Mouse (Mus musculus) heart, embryonic 14.5 days (tissue): ENCODE data around the gene Mrps5. TPM values are rescaled to one million over a fixed set of nuclear protein-coding genes. Genes with fewer than 3 reads are reported as not detected.

ENCODE experiments used
- ATAC-seq: fragments of 200-750 bp; cut with Nextera tagmentation; 2 replicates; pipeline ENCODE4 v1.8.0; 2017; ENCODE audit warnings: low read depth, moderate TSS enrichment; ENCODE audit not compliant: insufficient number of reproducible peaks, insufficient read depth, low FRiP score
- H3K27ac ChIP-seq, 2 experiments: fragments of 200-500 bp in 1 of 2; fragments of 300-500 bp in 1 of 2; sonication (generic) in 1 of 2; replicated peaks in 1 of 2; 2 replicates each; pipeline ENCODE4 v1.5.1; 2012 to 2014; ENCODE audit warnings: low read depth in 2 of 2, low read length in 2 of 2, control low read depth in 1 of 2, mild to moderate bottlenecking in 1 of 2, mixed read lengths in 1 of 2; ENCODE audit not compliant: control insufficient read depth in 1 of 2, insufficient read depth in 1 of 2
- H3K27me3 ChIP-seq: fragments of 300-500 bp; sonication (generic); 2 replicates; pipeline ENCODE4 v1.6.1; 2014; ENCODE audit warnings: mild to moderate bottlenecking, low read length, control low read depth; ENCODE audit not compliant: control insufficient read depth, insufficient read depth
- H3K36me3 ChIP-seq: fragments of 300-500 bp; sonication (generic); 2 replicates; pipeline ENCODE4 v1.6.1; 2014; ENCODE audit warnings: mild to moderate bottlenecking, control low read depth, low read length, mixed read lengths; ENCODE audit not compliant: control insufficient read depth, insufficient read depth
- H3K4me1 ChIP-seq, 2 experiments: fragments of 200-500 bp in 1 of 2; fragments of 300-500 bp in 1 of 2; sonication (generic) in 1 of 2; 2 replicates each; pipeline ENCODE4 v1.6.1; 2012 to 2014; ENCODE audit warnings: low read length in 2 of 2, control low read depth in 1 of 2, mixed read lengths in 1 of 2; ENCODE audit not compliant: control insufficient read depth in 2 of 2, insufficient read depth in 2 of 2
- H3K4me2 ChIP-seq: fragments of 300-500 bp; sonication (generic); 2 replicates; pipeline ENCODE4 v1.6.1; 2014; ENCODE audit warnings: mild to moderate bottlenecking, low read length
- H3K4me3 ChIP-seq, 2 experiments: fragments of 200-500 bp in 1 of 2; fragments of 300-500 bp in 1 of 2; sonication (generic) in 1 of 2; 2 replicates each; pipeline ENCODE4 v1.5.1; 2012 to 2014; ENCODE audit warnings: low read length in 2 of 2, mild to moderate bottlenecking in 2 of 2, control low read depth in 1 of 2, low read depth in 1 of 2, moderate library complexity in 1 of 2; ENCODE audit not compliant: control insufficient read depth in 1 of 2, insufficient read depth in 1 of 2
- H3K9ac ChIP-seq: fragments of 300-500 bp; sonication (generic); 2 replicates; pipeline ENCODE4 v1.6.1; 2014; ENCODE audit warnings: mild to moderate bottlenecking, low read length
- H3K9me3 ChIP-seq: fragments of 300-500 bp; sonication (generic); 2 replicates; pipeline ENCODE4 v1.6.1; 2016; ENCODE audit warnings: low read length, control low read depth; ENCODE audit not compliant: control insufficient read depth
- WGBS: fragments of 180-500 bp; shearing (Covaris S2); extraction: QIAGEN DNeasy Blood & Tissue Kit; methylation state at CpG from one replicate; pipeline ENCODE4 v1.1.7; 2014; 5-methylcytosine and 5-hydroxymethylcytosine counted together
- polyA plus RNA-seq: library from polyadenylated mRNA; unstranded; fragments of >200 nt; fragmentation: Nextera tagmentation; extraction: Ambion mirVana; gene quantifications from 2 replicates; pipeline ENCODE4 v1.2.1, GENCODE M21; 2014

Mrps5 gene
- polyA plus RNA-seq, 1 experiment from 2014 or later: 132 TPM

DNA sequence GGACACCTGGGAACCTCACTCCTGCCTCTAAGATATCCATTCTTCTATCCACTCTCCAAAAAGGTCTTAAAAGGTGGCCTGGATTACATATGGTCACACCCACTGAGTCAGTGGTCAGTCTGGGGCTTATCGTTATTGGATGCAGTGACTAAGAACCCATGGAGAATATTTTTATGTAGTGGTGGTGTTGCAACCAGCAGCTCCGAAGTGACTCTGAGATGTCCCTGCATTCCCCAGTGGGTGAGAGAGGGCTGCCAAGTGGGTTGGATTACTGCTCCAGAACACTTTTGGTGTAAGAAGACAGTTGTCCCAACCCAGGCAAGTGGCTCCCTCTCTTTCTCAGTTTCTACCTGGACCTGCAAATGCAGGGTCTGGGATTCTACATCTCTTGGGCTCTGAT lies 65.8 kb downstream of the Mrps5 start:
- H3K4me3 ChIP-seq: no peak overlapping the region
- H3K4me1 ChIP-seq: peaks cover 3 to 11% of the 10 kb centered on the region in 2 experiments; a peak in 3 of 4 replicates
- no peak overlapping the region for H3K27ac ChIP-seq
- no peak for ATAC-seq
- H3K4me2 ChIP-seq: no peak overlapping the region
- 84% methylated on average over 2 of the region's 2 CpGs for WGBS
- H3K36me3 ChIP-seq: no peaks in the 10 kb centered on the region
- H3K9ac ChIP-seq: no peak overlapping the region
- peaks cover 60% of the 10 kb centered on the region for H3K27me3 ChIP-seq
- H3K9me3 ChIP-seq: no peaks in the 10 kb centered on the region

DNA sequence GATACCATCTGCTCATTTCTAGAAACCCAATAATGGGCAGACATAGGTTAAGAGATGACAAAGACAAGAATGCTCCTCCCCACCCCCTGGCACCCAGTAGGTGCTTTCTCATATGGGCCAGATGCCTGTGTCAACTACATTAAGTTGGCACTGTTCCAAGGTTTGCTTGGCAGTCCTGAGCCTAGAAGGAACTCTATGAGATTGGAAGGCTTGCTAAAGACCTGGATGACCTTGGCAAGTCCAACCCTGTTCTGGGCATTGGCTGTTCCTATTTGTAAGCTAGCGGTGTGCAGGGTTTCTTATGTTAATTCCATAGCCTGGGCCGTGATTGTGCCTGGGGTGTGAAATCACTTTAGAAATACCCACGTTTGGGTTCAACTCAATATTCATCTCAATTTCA lies 67.8 kb downstream of the Mrps5 start:
- H3K4me2 ChIP-seq: no peak overlapping the region
- H3K27me3 ChIP-seq: peaks cover 67% of the 10 kb centered on the region
- WGBS: 58% methylated on average over 3 of the region's 3 CpGs
- no peak for ATAC-seq
- peaks cover 3 to 11% of the 10 kb centered on the region in 2 experiments; a peak in 3 of 4 replicates for H3K4me1 ChIP-seq
- no peaks in the 10 kb centered on the region for H3K36me3 ChIP-seq
- H3K9me3 ChIP-seq: no peaks in the 10 kb centered on the region
- H3K9ac ChIP-seq: no peak overlapping the region
- H3K27ac ChIP-seq: no peak overlapping the region
- no peak overlapping the region for H3K4me3 ChIP-seq

DNA sequence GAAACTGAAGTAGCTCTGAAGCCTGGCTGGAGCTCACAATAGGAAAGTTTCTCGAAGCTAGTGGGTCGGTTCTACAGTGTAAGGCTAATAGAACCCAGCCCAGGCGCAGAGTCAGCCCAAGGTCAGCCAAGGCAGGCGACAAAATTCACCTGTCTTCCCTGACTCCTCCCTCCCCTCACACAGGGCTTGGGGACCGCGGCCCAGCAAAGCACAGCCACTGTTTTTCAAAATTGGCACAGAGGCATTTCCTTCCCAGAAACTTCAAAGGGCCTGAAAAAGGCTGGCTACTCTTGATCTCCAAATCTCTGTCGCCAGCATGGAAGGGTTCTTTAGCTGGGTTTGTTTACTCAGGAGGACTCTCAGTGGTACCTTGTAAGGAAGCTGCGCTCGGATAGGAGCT lies 68.4 kb downstream of the Mrps5 start:
- Histone ChIP-seq H3K4me3 (peak overlapping the region; percentile 5 to 51; a peak in 3 of 4 replicates), H3K27ac (no peak overlapping the region), H3K36me3 (no peaks in the 10 kb centered on the region), H3K9ac (no peak overlapping the region), H3K9me3 (no peaks in the 10 kb centered on the region), H3K27me3 (peaks cover 67% of the 10 kb centered on the region), H3K4me1 (peaks cover 3 to 11% of the 10 kb centered on the region in 2 experiments; a peak in 3 of 4 replicates), H3K4me2 (peak overlapping the region; percentile 92)
- ATAC-seq: no peak
- 12% methylated on average over 9 of the region's 9 CpGs for WGBS

DNA sequence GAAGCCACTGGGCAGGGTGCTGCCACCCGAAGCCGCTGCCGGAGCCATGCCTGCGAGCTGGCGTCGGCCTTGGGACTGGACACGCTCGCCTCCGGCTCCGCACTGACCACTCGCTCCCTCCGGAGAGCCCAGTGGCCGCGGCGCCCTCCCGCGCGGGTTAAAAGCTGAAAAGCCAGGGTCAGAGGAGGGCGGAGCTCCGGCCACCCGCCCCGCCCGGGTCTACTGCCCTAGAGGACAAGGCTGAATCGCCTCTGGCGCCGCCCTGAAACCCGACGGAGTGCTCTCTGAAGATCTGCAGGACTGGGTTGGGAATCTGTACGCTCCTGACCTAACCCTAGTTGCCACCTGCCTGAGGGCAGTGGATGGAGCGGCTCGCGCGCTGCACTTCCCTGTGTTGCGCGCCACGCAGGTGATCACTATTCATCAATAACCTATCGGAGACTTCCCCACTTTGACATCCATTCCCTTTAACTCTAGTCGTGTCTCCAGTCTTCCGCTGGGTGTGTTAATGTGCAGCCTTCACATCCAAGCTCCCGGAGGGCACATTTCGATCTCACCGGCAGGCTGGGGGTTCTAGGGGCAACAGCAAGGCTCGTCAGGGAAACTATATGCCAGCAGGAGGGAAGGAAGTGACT lies 69.2 kb downstream of the Mrps5 start, which contains the start of gene Mal:
Mal (minus strand) TSS at position 610 of the 635 bp plus-strand sequence.
- Histone ChIP-seq H3K36me3 (no peaks in the 10 kb centered on the region), H3K9ac (peak within 1 kb of the TSS; percentile 64), H3K4me3 (peak within 1 kb of the TSS; percentile 49 to 51), H3K27ac (no peak within 1 kb of the TSS), H3K4me2 (peak within 1 kb of the TSS; percentile 92), H3K4me1 (peaks cover 3 to 11% of the 10 kb centered on the region in 2 experiments; a peak in 3 of 4 replicates), H3K27me3 (peaks cover 67% of the 10 kb centered on the region), H3K9me3 (no peaks in the 10 kb centered on the region)
- WGBS: 1% methylated on average over 40 of the region's 43 CpGs
- ATAC-seq: 0 out of 2 replicates have a peak, but pooled peaks have one; percentile 25

Other genes starting within 250 kb of the Mrps5 start
- not detected in 2 replicates for gene Astl, start 248.6 kb upstream of the Mrps5 start, polyA plus RNA-seq
- 1.1 and 1.2 TPM in 2 replicates for gene Adra2b, start 224.0 kb upstream of the Mrps5 start, polyA plus RNA-seq
- 0.22 TPM in 2 replicates for gene Gpat2, start 162.0 kb upstream of the Mrps5 start, polyA plus RNA-seq
- 31.9 and 32.6 TPM in 2 replicates for gene Fahd2a, start 142.7 kb upstream of the Mrps5 start, polyA plus RNA-seq
- 1.2 and 1.4 TPM in 2 replicates for gene Kcnip3, start 65.1 kb upstream of the Mrps5 start, polyA plus RNA-seq
- not detected in 2 replicates for gene Prom2, start 45.8 kb upstream of the Mrps5 start, polyA plus RNA-seq
- gene Zfp661, start 128 bp upstream of the Mrps5 start, polyA plus RNA-seq: 1.8 and 2.4 TPM in 2 replicates
- gene Mal, start 69.5 kb downstream of the Mrps5 start, polyA plus RNA-seq: 2.1 and 2.6 TPM in 2 replicates
- 7.2 and 8.3 TPM in 2 replicates for gene Mall, start 142.7 kb downstream of the Mrps5 start, polyA plus RNA-seq
- gene Nphp1, start 201.7 kb downstream of the Mrps5 start, polyA plus RNA-seq: 16.1 and 17.3 TPM in 2 replicates
- 47.7 and 50.4 TPM in 2 replicates for gene Mtln, start 205.3 kb downstream of the Mrps5 start, polyA plus RNA-seq
- 23.0 and 23.2 TPM in 2 replicates for gene Bub1, start 244.6 kb downstream of the Mrps5 start, polyA plus RNA-seq